Mouse (Mus musculus) limb, embryonic 14.5 days (tissue): ENCODE measurements around the gene Fam131c. TPM values are rescaled to one million over a fixed set of nuclear protein-coding genes. Genes with fewer than 3 reads are reported as not detected.

Source experiments
- ATAC-seq: fragments of 200-750 bp; cut with Nextera tagmentation; 2 replicates; pipeline ENCODE4 v1.8.0; 2017; ENCODE audit warnings: low read depth, moderate number of reproducible peaks, moderate TSS enrichment; ENCODE audit not compliant: low FRiP score
- DNase-seq: peaks from one replicate; pipeline ENCODE4 v3.0.0-alpha.2; 2015; ENCODE audit warnings: low spot score
- H3K27ac ChIP-seq: fragments of 300-500 bp; sonication (generic); replicated peaks from 2 replicates; pipeline ENCODE4 v1.5.1; 2014; ENCODE audit warnings: low read depth, mild to moderate bottlenecking, low read length, moderate library complexity, mixed read lengths
- H3K27me3 ChIP-seq: fragments of 300-500 bp; sonication (generic); 2 replicates; pipeline ENCODE4 v1.6.1; 2014; ENCODE audit warnings: low read length, mixed read lengths; ENCODE audit not compliant: control insufficient read depth, insufficient read depth
- H3K36me3 ChIP-seq: fragments of 300-500 bp; sonication (generic); 2 replicates; pipeline ENCODE4 v1.6.1; 2014; ENCODE audit warnings: mild to moderate bottlenecking, low read length, moderate library complexity, mixed read lengths; ENCODE audit not compliant: control insufficient read depth, insufficient read depth
- H3K4me1 ChIP-seq: fragments of 300-500 bp; sonication (generic); 2 replicates; pipeline ENCODE4 v1.6.1; 2014; ENCODE audit warnings: antibody characterized with exemption, low read length, mixed read lengths; ENCODE audit not compliant: control insufficient read depth, insufficient read depth
- H3K4me2 ChIP-seq: fragments of 300-500 bp; sonication (generic); replicated peaks from 2 replicates; pipeline ENCODE4 v1.6.1; 2014; ENCODE audit warnings: low read depth, mild to moderate bottlenecking, low read length, moderate library complexity; ENCODE audit not compliant: severe bottlenecking
- H3K4me3 ChIP-seq: fragments of 300-500 bp; sonication (generic); replicated peaks from 2 replicates; pipeline ENCODE4 v1.5.1; 2014; ENCODE audit warnings: low read length
- H3K9ac ChIP-seq: fragments of 300-500 bp; sonication (generic); 2 replicates; pipeline ENCODE4 v1.6.1; 2014; ENCODE audit warnings: mild to moderate bottlenecking, low read depth, low read length, moderate library complexity; ENCODE audit not compliant: severe bottlenecking
- H3K9me3 ChIP-seq: fragments of 300-500 bp; sonication (generic); 2 replicates; pipeline ENCODE4 v1.6.1; 2016; ENCODE audit warnings: low read length; ENCODE audit not compliant: control insufficient read depth
- POLR2A ChIP-seq: fragments of 200-500 bp; IDR thresholded peaks from 2 replicates; pipeline ENCODE4 v1.8.0; 2012; ENCODE audit warnings: inconsistent platforms, mild to moderate bottlenecking, moderate library complexity, borderline replicate concordance; ENCODE audit not compliant: insufficient read depth, insufficient read length; ENCODE audit errors: extremely low read depth
- WGBS: fragments of 180-500 bp; shearing (Covaris S2); extraction: QIAGEN DNeasy Blood & Tissue Kit; methylation state at CpG from one replicate; pipeline ENCODE4 v1.1.7; 2014; 5-methylcytosine and 5-hydroxymethylcytosine counted together
- microRNA-seq: library from miRNA; unstranded; fragments of <30 nt; microRNA quantifications from one replicate; pipeline ENCODE4, GENCODE M21; 2016
- polyA plus RNA-seq, 2 experiments: library from polyadenylated mRNA; depleted of rRNA in 1 of 2; stranded (reverse) in 1 of 2; unstranded in 1 of 2; fragments of >200 nt; fragmentation: Nextera tagmentation in 1 of 2; extraction: Ambion mirVana in 1 of 2; gene quantifications; 2 replicates each; pipeline versions ENCODE4 v1.2.1 to v1.2.3; 2012 to 2014

Gene Fam131c
- polyA plus RNA-seq, 2 experiments, result 1.2 to 1.6 TPM

DNA sequence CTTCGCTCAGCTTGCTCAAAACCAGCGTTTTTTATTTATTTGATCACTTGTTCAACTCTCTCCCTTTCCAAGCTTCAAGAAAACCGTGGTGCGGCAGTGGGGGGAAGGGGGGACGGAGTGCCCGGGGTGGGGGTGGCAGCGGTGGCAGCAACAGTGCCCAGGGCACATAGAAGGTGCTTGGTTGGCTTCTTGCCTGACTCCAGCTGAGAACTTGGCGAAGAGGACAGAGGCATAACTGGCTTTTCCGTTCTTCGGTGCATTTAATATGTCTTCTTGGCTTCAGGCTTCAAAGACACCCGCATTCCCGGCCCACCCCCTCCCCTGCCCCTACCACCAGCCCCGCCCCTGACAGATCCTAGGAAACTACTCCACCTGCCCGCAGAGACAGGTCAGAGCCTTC lies 64.6 kb downstream of the Fam131c start:
- Histone ChIP-seq H3K9ac (no peak overlapping the region), H3K4me3 (no peak overlapping the region), H3K27ac (no peak overlapping the region), H3K27me3 (no peaks in the 10 kb centered on the region), H3K9me3 (no peaks in the 10 kb centered on the region), H3K4me2 (no peak overlapping the region), H3K36me3 (no peaks in the 10 kb centered on the region), H3K4me1 (no peaks in the 10 kb centered on the region)
- 50% methylated on average over 14 of the region's 14 CpGs for WGBS
- ATAC-seq (no peak), DNase-seq (no peak)
- TF ChIP-seq POLR2A, result no peak

- Histone ChIP-seq H3K9me3 (no peaks in the 10 kb centered on the region), H3K36me3 (no peaks in the 10 kb centered on the region), H3K4me3 (no peak overlapping the region), H3K27me3 (no peaks in the 10 kb centered on the region), H3K9ac (no peak overlapping the region), H3K27ac (no peak overlapping the region), H3K4me1 (no peaks in the 10 kb centered on the region), H3K4me2 (no peak overlapping the region)
- 85% methylated on average over 18 of the region's 18 CpGs for WGBS
- no peak for TF ChIP-seq POLR2A
- DNase-seq (no peak), ATAC-seq (no peak)
Observed at GRCm38 (mm10) chr4:141433191-141433590, 65.2 kb downstream of the Fam131c start.

Small RNA genes lying within 50 kb of the gene (microRNA-seq; reads per million reads assigned to microRNA genes)
- not detected for gene Gm25690

Other genes with a start within 250 kb of the Fam131c start
- gene Szrd1, start 228.4 kb upstream of the Fam131c start, polyA plus RNA-seq (2012; rRNA removed), result 63.7 and 71.4 TPM in 2 replicates
- 38.6 and 39.1 TPM in 2 replicates for gene Szrd1, start 228.4 kb upstream of the Fam131c start, polyA plus RNA-seq (2014; fragmentation: Nextera tagmentation; extraction: Ambion mirVana)
- 23.1 and 25.5 TPM in 2 replicates for gene Fbxo42, start 220.3 kb upstream of the Fam131c start, polyA plus RNA-seq (2012; rRNA removed)
- gene Fbxo42, start 220.3 kb upstream of the Fam131c start, polyA plus RNA-seq (2014; fragmentation: Nextera tagmentation; extraction: Ambion mirVana), result 29.7 and 30.0 TPM in 2 replicates
- 3.6 and 4.2 TPM in 2 replicates for gene Rsg1, start 154.3 kb upstream of the Fam131c start, polyA plus RNA-seq (2012; rRNA removed)
- 5.5 and 6.1 TPM in 2 replicates for gene Rsg1, start 154.3 kb upstream of the Fam131c start, polyA plus RNA-seq (2014; fragmentation: Nextera tagmentation; extraction: Ambion mirVana)
- gene Arhgef19, start 128.7 kb upstream of the Fam131c start, polyA plus RNA-seq (2012; rRNA removed), result 20.4 and 21.8 TPM in 2 replicates
- gene Arhgef19, start 128.7 kb upstream of the Fam131c start, polyA plus RNA-seq (2014; fragmentation: Nextera tagmentation; extraction: Ambion mirVana), result 15.3 and 18.7 TPM in 2 replicates
- 9.4 and 13.1 TPM in 2 replicates for gene Epha2, start 67.0 kb upstream of the Fam131c start, polyA plus RNA-seq (2012; rRNA removed)
- 2.2 and 2.4 TPM in 2 replicates for gene Epha2, start 67.0 kb upstream of the Fam131c start, polyA plus RNA-seq (2014; fragmentation: Nextera tagmentation; extraction: Ambion mirVana)
- 0.75 and 1.3 TPM in 2 replicates for gene Clcnka, start 30.5 kb downstream of the Fam131c start, polyA plus RNA-seq (2012; rRNA removed)
- gene Clcnka, start 30.5 kb downstream of the Fam131c start, polyA plus RNA-seq (2014; fragmentation: Nextera tagmentation; extraction: Ambion mirVana), result 0.36 and 0.61 TPM in 2 replicates
- 0.21 TPM in 1 of 2 replicates, not detected in the other for gene Clcnkb, start 47.8 kb downstream of the Fam131c start, polyA plus RNA-seq (2012; rRNA removed)
- 0.51 TPM in 1 of 2 replicates, not detected in the other for gene Clcnkb, start 47.8 kb downstream of the Fam131c start, polyA plus RNA-seq (2014; fragmentation: Nextera tagmentation; extraction: Ambion mirVana)
- 3.0 and 3.2 TPM in 2 replicates for gene Hspb7, start 52.6 kb downstream of the Fam131c start, polyA plus RNA-seq (2012; rRNA removed)
- 0.43 and 1.3 TPM in 2 replicates for gene Hspb7, start 52.6 kb downstream of the Fam131c start, polyA plus RNA-seq (2014; fragmentation: Nextera tagmentation; extraction: Ambion mirVana)
- gene Srarp, start 67.9 kb downstream of the Fam131c start, polyA plus RNA-seq (2012; rRNA removed), result not detected in 2 replicates
- gene Srarp, start 67.9 kb downstream of the Fam131c start, polyA plus RNA-seq (2014; fragmentation: Nextera tagmentation; extraction: Ambion mirVana), result not detected in 2 replicates
- gene Zbtb17, start 76.4 kb downstream of the Fam131c start, polyA plus RNA-seq (2012; rRNA removed), result 48.5 and 55.0 TPM in 2 replicates
- 29.0 and 30.5 TPM in 2 replicates for gene Zbtb17, start 76.4 kb downstream of the Fam131c start, polyA plus RNA-seq (2014; fragmentation: Nextera tagmentation; extraction: Ambion mirVana)
- gene Spen, start 170.4 kb downstream of the Fam131c start, polyA plus RNA-seq (2012; rRNA removed), result 15.9 and 16.2 TPM in 2 replicates
- 12.2 and 13.1 TPM in 2 replicates for gene Spen, start 170.4 kb downstream of the Fam131c start, polyA plus RNA-seq (2014; fragmentation: Nextera tagmentation; extraction: Ambion mirVana)
- 52.2 and 59.7 TPM in 2 replicates for gene Fblim1, start 237.9 kb downstream of the Fam131c start, polyA plus RNA-seq (2012; rRNA removed)
- gene Fblim1, start 237.9 kb downstream of the Fam131c start, polyA plus RNA-seq (2014; fragmentation: Nextera tagmentation; extraction: Ambion mirVana), result 33.7 and 43.2 TPM in 2 replicates